Mouse (Mus musculus) midbrain, embryonic 15.5 days (tissue): ENCODE measurements around the gene Gm11027. TPM values are rescaled to one million over a fixed set of nuclear protein-coding genes. Genes with fewer than 3 reads are reported as not detected.

Source experiments
- ATAC-seq: fragments of 200-750 bp; cut with Nextera tagmentation; replicated peaks from 2 replicates; pipeline ENCODE4 v1.8.0; 2017; ENCODE audit warnings: moderate TSS enrichment
- H3K27ac ChIP-seq: fragments of 300-500 bp; sonication (generic); 2 replicates; pipeline ENCODE4 v1.5.1; 2015; ENCODE audit warnings: mild to moderate bottlenecking, inconsistent platforms
- H3K27me3 ChIP-seq: fragments of 300-500 bp; sonication (generic); replicated peaks from 2 replicates; pipeline ENCODE4 v1.6.1; 2015; ENCODE audit warnings: inconsistent platforms
- H3K36me3 ChIP-seq: fragments of 300-500 bp; sonication (generic); replicated peaks from 2 replicates; pipeline ENCODE4 v1.6.1; 2015; ENCODE audit warnings: inconsistent platforms
- H3K4me1 ChIP-seq: fragments of 300-500 bp; sonication (generic); 2 replicates; pipeline ENCODE4 v1.6.1; 2015; ENCODE audit warnings: inconsistent platforms
- H3K4me2 ChIP-seq: fragments of 300-500 bp; sonication (generic); 2 replicates; pipeline ENCODE4 v1.6.1; 2015; ENCODE audit warnings: inconsistent platforms, mild to moderate bottlenecking, moderate library complexity
- H3K4me3 ChIP-seq: fragments of 300-500 bp; sonication (generic); 2 replicates; pipeline ENCODE4 v1.5.1; 2015; ENCODE audit warnings: mild to moderate bottlenecking, inconsistent platforms
- H3K9ac ChIP-seq: fragments of 300-500 bp; sonication (generic); 2 replicates; pipeline ENCODE4 v1.6.1; 2015; ENCODE audit warnings: mild to moderate bottlenecking, inconsistent platforms
- H3K9me3 ChIP-seq: fragments of 300-500 bp; sonication (generic); 2 replicates; pipeline ENCODE4 v1.6.1; 2016; ENCODE audit warnings: inconsistent platforms
- WGBS: fragments of 180-500 bp; shearing (Covaris S2); methylation state at CpG from one replicate; pipeline ENCODE4 v1.1.7; 2015; ENCODE audit warnings: mixed read lengths; 5-methylcytosine and 5-hydroxymethylcytosine counted together
- microRNA-seq: library from miRNA; unstranded; fragments of <30 nt; microRNA quantifications from one replicate; pipeline ENCODE4, GENCODE M21; 2016
- polyA plus RNA-seq: library from polyadenylated mRNA; unstranded; fragments of >200 nt; fragmentation: Nextera tagmentation; extraction: Ambion mirVana; gene quantifications from 2 replicates; pipeline ENCODE4 v1.2.1, GENCODE M21; 2015

Gene Gm11027
- polyA plus RNA-seq, 1 experiment from 2014 or later: not detected

DNA sequence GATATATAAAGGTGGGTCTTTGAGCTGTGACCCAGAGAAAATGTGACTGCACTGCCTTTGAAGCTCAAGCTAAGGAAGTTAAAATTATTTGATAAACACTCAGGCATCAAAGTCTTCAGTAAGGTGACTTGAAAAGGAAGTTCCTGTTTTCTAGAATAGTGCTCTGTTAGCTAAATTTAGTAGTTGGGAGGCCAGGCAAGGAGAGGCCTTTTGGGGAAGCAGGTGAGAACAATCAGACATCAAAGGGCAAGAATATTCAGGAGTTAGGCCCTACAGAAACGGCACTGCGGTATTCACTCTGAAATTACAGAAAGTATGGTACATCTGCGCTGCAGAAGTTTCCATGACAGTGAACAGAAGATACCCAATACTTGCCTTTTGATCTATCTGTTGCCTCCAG lies 40.3 kb downstream of the Gm11027 start:
- Histone ChIP-seq H3K4me2 (no peak overlapping the region), H3K27me3 (no peaks in the 10 kb centered on the region), H3K4me1 (no peaks in the 10 kb centered on the region), H3K27ac (no peak overlapping the region), H3K9me3 (no peaks in the 10 kb centered on the region), H3K9ac (no peak overlapping the region), H3K4me3 (no peak overlapping the region), H3K36me3 (no peaks in the 10 kb centered on the region)
- 89% methylated on average over 3 of the region's 3 CpGs for WGBS
- no peak for ATAC-seq

GRCm38 (mm10) chr12:116317818-116318217 lies 42.6 kb downstream of the Gm11027 start:
- Histone ChIP-seq H3K9ac (no peak overlapping the region), H3K36me3 (no peaks in the 10 kb centered on the region), H3K9me3 (no peaks in the 10 kb centered on the region), H3K4me2 (no peak overlapping the region), H3K27me3 (no peaks in the 10 kb centered on the region), H3K4me1 (no peaks in the 10 kb centered on the region), H3K27ac (no peak overlapping the region), H3K4me3 (no peak overlapping the region)
- no peak for ATAC-seq
- WGBS: 82% methylated on average over 1 of the region's 1 CpGs

Small RNA genes lying within 50 kb of the gene (microRNA-seq; reads per million reads assigned to microRNA genes)
- gene Gm23190: not detected

Other genes with a start within 250 kb of the Gm11027 start
- 54.6 and 58.3 TPM in 2 replicates for gene Zfp386, start 227.7 kb upstream of the Gm11027 start, polyA plus RNA-seq
- gene Vipr2, start 197.7 kb upstream of the Gm11027 start, polyA plus RNA-seq: 0.45 and 0.86 TPM in 2 replicates
- 22.6 and 24.5 TPM in 2 replicates for gene Wdr60, start 12.4 kb upstream of the Gm11027 start, polyA plus RNA-seq
- gene Esyt2, start 5.8 kb downstream of the Gm11027 start, polyA plus RNA-seq: 11.4 and 12.1 TPM in 2 replicates
- 8.0 TPM in 2 replicates for gene Ncapg2, start 130.0 kb downstream of the Gm11027 start, polyA plus RNA-seq
- gene Ptprn2, start 210.3 kb downstream of the Gm11027 start, polyA plus RNA-seq: 17.1 and 22.1 TPM in 2 replicates